Mouse (Mus musculus): ENCODE data around the gene Mfsd12. TPM values are rescaled to one million over a fixed set of nuclear protein-coding genes. Genes with fewer than 3 reads are reported as not detected.

Gene Mfsd12
- 4.4 TPM for total RNA-seq (2023)

GRCm38 (mm10) chr10:81356991-81357844 is at the start of gene Mfsd12:
TSS of gene Mfsd12 (plus strand) at chr10:81357491.

GRCm38 (mm10) chr10:81320550-81321347 is 36.5 kb upstream of the Mfsd12 start, which contains the start of gene Cactin:
TSS of gene Cactin (plus strand) at chr10:81321103.

GRCm38 (mm10) chr10:81328386-81328785 is 28.9 kb upstream of the Mfsd12 start, which contains the start of gene Tbxa2r:
TSS of gene Tbxa2r (plus strand) at chr10:81328731.

DNA sequence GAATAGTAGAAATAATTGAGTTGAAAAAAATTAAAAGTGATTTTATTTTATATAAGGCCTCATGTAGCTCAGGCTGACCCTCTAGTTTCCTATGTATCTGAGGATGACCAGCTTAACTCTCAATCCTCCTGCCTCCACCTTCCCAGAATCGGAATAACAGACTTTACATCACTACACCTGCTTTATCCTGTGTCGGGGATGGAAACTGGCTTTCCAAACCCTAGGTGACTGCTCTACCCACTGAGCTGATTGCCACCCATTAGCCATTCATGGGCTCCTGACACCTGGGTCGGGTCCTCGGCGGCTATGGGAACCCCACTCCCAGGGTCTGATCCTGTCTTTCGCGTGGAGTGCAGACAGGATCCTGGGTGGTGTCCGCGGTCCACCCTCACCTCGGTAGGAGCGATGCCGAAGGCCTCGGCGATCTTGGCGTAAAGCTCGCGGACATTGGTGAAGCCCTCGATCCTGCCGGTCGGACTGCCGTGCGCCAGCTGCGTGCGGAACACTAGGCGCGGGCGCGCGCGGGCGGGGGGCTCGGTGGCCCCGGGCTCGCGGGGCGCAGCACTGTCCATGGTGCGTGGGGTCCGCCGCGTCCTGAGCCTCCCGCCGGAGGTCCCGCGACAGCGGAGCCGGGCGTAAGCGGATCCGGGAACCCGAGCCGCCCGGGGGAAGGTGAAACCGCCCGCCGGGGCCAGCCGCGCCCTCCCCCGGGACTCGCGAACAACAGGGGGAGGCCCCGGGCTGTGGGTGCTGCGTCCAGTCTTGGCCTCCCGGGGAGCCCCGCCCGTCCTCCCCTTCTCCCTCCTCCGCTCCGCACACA is 14.4 kb upstream of the Mfsd12 start, which contains the start of gene Gipc3:
TSS of gene Gipc3 (minus strand) at position 581 of the 820 bp plus-strand sequence.

DNA sequence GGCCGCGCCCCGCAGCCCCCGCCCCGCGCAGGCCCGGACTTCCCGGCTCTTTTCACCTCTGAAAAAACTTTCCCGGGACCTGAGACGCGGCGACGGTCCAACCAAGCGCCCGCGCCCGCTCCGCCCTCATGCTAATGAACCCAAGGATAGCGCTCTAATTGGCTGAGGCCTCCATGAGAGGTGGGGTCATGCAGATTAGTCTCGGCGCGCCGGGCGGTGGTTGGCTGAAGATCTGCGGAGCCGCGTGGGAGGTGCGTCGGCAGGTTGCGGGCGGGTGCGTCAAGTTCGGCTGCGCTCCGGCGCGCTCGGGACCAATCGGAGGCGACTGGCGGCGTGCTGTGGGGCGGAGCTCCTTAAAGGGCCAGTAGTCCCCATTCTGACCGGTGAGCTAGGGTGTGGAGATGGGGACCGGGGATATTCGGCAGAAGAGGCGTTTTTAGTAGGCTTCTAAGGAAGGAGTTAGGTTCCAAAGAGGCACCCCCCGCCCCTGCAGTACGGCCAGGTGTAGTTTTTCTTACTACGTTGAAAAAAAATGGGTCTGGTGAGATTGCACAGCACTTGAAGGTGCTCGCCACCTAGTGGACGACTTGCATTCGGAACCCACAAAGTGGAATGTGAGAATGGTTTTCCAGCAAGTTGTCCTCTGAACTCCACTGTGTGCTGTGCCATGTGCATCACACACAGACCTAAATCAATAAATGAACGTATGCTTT is 6.8 kb upstream of the Mfsd12 start, which contains the start of gene Hmg20b:
TSS of gene Hmg20b (minus strand) at position 130 of the 713 bp plus-strand sequence.

GRCm38 (mm10) chr10:81365672-81366476 is 8.6 kb downstream of the Mfsd12 start, which contains the start of gene 4930404N11Rik:
TSS of gene 4930404N11Rik (minus strand) at chr10:81365816.

DNA sequence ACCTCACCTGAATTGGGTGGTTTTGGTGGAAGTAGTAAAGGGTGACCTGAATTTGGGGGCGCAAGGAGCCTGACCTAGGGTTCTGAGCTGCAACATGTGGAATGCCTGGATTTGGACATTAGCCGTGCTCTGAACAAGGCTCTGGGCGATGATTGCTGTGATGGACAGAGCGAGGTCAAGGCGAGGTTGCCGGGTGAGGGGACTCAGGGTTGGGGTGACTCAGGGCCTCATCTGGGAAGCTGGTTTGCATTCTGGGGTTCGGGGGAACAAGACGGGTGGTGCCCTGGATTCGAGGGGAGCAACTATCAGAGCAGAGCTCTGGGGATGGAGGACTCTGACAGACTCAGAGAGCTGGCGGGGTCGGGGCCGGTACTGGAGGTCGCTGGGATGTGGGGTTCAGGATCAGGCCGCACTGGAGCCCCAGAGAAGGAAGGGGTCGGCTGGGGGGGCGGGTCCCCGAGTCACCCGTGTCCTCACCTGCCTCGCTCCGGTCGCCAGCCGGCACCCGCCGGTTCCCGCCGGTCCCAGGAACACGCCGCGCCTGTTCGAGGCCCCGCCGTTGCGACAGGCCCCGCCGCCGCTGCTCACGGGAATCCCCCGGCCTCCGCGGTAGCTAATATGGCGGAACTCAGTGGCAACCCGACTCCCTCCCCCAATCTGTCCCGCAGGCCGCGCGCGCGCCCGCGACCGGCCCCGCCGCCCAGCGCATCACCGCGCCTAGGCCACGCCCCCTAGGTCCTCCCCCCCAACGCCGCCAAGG is 20.7 kb downstream of the Mfsd12 start, which contains the start of gene Fzr1:
TSS of gene Fzr1 (minus strand) at position 724 of the 760 bp plus-strand sequence.

GRCm38 (mm10) chr10:81383802-81384604 is 26.7 kb downstream of the Mfsd12 start, which contains the start of the genes Dohh and Gm48551:
TSS of gene Dohh (plus strand) at chr10:81384428.
TSS of gene Gm48551 (plus strand) at chr10:81384466.

GRCm38 (mm10) chr10:81388505-81389055 is 31.3 kb downstream of the Mfsd12 start, which contains the start of gene Gm48552:
TSS of gene Gm48552 (plus strand) at chr10:81389005.

DNA sequence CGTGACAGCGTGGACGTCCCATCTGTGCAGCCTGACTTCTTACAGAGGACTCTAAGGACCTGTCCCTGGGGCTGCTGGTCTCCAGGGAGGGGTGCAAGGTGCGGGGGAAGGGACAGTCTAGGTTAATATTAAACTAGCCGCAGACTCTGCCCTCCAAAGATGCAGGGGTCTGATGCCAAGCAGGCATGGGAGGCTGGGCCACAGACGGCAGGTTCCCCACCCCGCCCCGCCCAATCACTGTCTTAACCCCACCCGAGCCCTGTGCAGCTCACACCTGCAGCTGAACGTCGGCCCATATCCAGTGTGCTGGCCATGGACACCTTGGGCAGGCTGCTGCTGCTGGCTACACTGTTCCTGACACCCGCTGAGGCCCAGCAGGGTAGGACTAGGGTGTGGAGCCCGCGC is 35.5 kb downstream of the Mfsd12 start, which contains the start of gene Smim24:
TSS of gene Smim24 (plus strand) at position 271 of the 405 bp plus-strand sequence.

Other genes with a start within 250 kb of the Mfsd12 start
- gene Zbtb7a, start 222.3 kb upstream of the Mfsd12 start, total RNA-seq (2023): 49.1 TPM
- gene Pias4, start 189.6 kb upstream of the Mfsd12 start, total RNA-seq (2023): 35.3 TPM
- gene Eef2, start 180.9 kb upstream of the Mfsd12 start, total RNA-seq (2023): 2,404 TPM
- gene Dapk3, start 174.5 kb upstream of the Mfsd12 start, total RNA-seq (2023): 57.0 TPM
- not detected for gene 4930442H23Rik, start 173.6 kb upstream of the Mfsd12 start, total RNA-seq (2023)
- not detected for gene Nmrk2, start 155.4 kb upstream of the Mfsd12 start, total RNA-seq (2023)
- 0.85 TPM for gene Atcay, start 126.7 kb upstream of the Mfsd12 start, total RNA-seq (2023)
- gene Zfr2, start 124.3 kb upstream of the Mfsd12 start, total RNA-seq (2023): 10.6 TPM
- 16.6 TPM for gene Matk, start 104.6 kb upstream of the Mfsd12 start, total RNA-seq (2023)
- gene Mrpl54, start 90.6 kb upstream of the Mfsd12 start, total RNA-seq (2023): 110 TPM
- 31.3 TPM for gene Apba3, start 90.5 kb upstream of the Mfsd12 start, total RNA-seq (2023)
- 4.2 TPM for gene Tjp3, start 65.9 kb upstream of the Mfsd12 start, total RNA-seq (2023)
- gene Pip5k1c, start 64.5 kb upstream of the Mfsd12 start, total RNA-seq (2023): 110 TPM
- 42.7 TPM for gene Cactin, start 36.4 kb upstream of the Mfsd12 start, total RNA-seq (2023)
- 16.5 TPM for gene Tbxa2r, start 28.8 kb upstream of the Mfsd12 start, total RNA-seq (2023)
- gene Gipc3, start 14.2 kb upstream of the Mfsd12 start, total RNA-seq (2023): 0.21 TPM
- 51.8 TPM for gene Hmg20b, start 7.0 kb upstream of the Mfsd12 start, total RNA-seq (2023)
- 4.9 TPM for gene 4930404N11Rik, start 8.3 kb downstream of the Mfsd12 start, total RNA-seq (2023)
- gene Fzr1, start 21.0 kb downstream of the Mfsd12 start, total RNA-seq (2023): 35.7 TPM
- 28.8 TPM for gene Dohh, start 26.9 kb downstream of the Mfsd12 start, total RNA-seq (2023)
- 4.5 TPM for gene Gm48551, start 27.0 kb downstream of the Mfsd12 start, total RNA-seq (2023)
- 3.5 TPM for gene Gm48552, start 31.5 kb downstream of the Mfsd12 start, total RNA-seq (2023)
- gene Smim24, start 35.6 kb downstream of the Mfsd12 start, total RNA-seq (2023): 3.1 TPM
- 21.0 TPM for gene Nfic, start 98.1 kb downstream of the Mfsd12 start, total RNA-seq (2023)
- gene Celf5, start 125.2 kb downstream of the Mfsd12 start, total RNA-seq (2023): not detected
- 148 TPM for gene Ncln, start 138.9 kb downstream of the Mfsd12 start, total RNA-seq (2023)
- gene S1pr4, start 142.6 kb downstream of the Mfsd12 start, total RNA-seq (2023): 110 TPM
- 2.1 TPM for gene Gna15, start 166.7 kb downstream of the Mfsd12 start, total RNA-seq (2023)
- 15.2 TPM for gene Gna11, start 187.7 kb downstream of the Mfsd12 start, total RNA-seq (2023)
- 523 TPM for gene Aes, start 202.0 kb downstream of the Mfsd12 start, total RNA-seq (2023)
- 4.3 TPM for gene Tle2, start 217.1 kb downstream of the Mfsd12 start, total RNA-seq (2023)
- gene Tle6, start 243.6 kb downstream of the Mfsd12 start, total RNA-seq (2023): not detected
- 4.0 TPM for gene BC025920, start 248.8 kb downstream of the Mfsd12 start, total RNA-seq (2023)

Measured in CD4-positive naive resting alpha-beta T cell, adult 76 days (primary cell).